Mouse (Mus musculus): Measurements from ENCODE around the gene Mfsd4a.

- TF ChIP-seq CTCF (IDR thresholded peaks at IDR 0.05; ENCODE audit: control insufficient read depth, insufficient read depth, low read length), result no peak
- no peak for TF ChIP-seq POLR2A (IDR thresholded peaks at IDR 0.05; ENCODE audit: borderline replicate concordance, control insufficient read depth, low read depth, low read length)
These were observed 31.9 kb upstream of the Mfsd4a start for GRCm38 (mm10) chr1:132099775-132100174.
